Mouse (Mus musculus): ENCODE measurements around the gene Tdrkh.

Gene Tdrkh

GRCm38 (mm10) chr3:94456529-94457000 is 43.5 kb downstream of the Tdrkh start:
- intact Hi-C loops (cut with DNase I) = loop anchor here (1.0 to 2.0 kb wide), 2 partner anchors 46 to 146 kb away; no protein-coding TSS in a partner anchor

GRCm38 (mm10) chr3:94457055-94457454 is 44.0 kb downstream of the Tdrkh start:
- intact Hi-C loops (cut with DNase I) = loop anchor here (2.0 kb wide), 1 partner anchor 146 kb away; no protein-coding TSS in a partner anchor

DNA sequence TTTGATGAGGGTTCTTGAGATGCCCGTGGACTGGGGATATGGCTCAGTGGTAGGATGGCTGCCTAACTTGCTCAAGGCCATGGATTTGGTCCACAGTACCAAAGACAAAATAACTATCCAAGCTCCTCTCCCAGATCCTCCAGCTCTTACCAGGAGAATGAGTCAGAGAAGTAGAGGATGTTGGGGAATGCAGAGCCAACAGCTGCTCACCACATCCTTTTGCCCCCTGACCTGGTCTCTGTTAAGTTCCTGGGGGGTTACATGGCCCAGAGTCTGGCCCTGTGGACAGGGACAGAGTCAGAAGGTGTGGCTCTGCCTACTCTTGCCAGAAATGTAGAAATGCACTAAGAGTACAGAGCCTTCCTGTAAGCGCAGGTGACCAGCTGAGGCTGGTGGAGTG is 46.8 kb downstream of the Tdrkh start:
- intact Hi-C loops (cut with DNase I) = no loop called here

GRCm38 (mm10) chr3:94463926-94464578 is 51.0 kb downstream of the Tdrkh start:
- intact Hi-C loops (cut with DNase I) = no loop called here

- intact Hi-C loops (cut with DNase I) = no loop called here
These were observed 52.8 kb downstream of the Tdrkh start for GRCm38 (mm10) chr3:94465632-94466430.

DNA sequence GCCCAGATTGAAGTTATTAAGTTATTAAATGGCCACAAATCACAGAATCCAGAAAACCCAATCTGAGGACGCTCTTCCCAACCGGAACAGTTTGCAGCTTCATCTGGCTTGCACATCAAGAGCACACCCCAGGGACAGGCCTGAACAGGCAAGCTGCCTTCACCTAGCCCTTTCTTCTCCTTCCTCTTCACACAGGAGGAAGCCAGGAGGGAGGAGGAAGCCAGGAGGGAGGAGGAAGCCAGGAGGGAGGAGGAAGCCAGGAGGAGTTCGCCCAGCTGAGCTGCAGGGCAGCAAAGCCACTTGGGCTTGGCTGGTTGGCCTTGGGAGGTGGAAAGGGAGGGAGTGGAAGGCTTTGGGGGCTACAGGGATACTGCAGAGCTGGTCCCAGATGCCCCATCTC is 55.9 kb downstream of the Tdrkh start:
- intact Hi-C loops (cut with DNase I) = no loop called here

DNA sequence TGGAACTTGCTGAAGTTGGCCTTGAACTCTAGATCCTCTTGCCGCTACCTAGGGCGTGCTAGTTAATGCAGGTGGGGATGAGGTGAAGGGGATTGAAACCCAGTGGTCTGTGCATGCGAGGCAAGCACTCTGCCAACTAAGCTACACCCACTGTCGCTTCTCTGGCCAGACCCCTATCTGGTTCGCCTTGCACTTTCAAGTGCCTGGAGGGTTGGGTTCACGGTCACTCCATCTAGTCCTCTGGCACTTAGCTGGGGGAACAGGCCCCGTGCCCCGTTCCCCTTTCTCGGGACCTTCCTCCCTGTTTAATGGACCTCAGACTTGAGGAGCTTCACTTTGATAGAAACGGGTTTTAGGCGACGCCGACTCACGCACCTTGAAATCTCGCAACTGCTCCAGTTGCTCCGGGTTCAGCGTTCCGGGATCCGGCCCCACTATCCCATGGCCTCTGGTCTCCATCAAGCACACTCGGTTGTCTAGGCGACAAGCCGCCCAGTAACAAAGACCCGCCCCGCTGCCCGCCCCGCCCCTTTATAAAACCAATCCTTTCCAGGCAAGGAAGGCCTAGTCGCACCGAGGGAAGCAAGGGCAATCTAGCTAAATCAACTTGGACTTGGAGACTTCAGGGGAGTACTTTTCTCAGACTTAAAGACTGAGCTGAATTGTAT is 59.5 kb downstream of the Tdrkh start:
- intact Hi-C loops (cut with DNase I) = no loop called here

DNA sequence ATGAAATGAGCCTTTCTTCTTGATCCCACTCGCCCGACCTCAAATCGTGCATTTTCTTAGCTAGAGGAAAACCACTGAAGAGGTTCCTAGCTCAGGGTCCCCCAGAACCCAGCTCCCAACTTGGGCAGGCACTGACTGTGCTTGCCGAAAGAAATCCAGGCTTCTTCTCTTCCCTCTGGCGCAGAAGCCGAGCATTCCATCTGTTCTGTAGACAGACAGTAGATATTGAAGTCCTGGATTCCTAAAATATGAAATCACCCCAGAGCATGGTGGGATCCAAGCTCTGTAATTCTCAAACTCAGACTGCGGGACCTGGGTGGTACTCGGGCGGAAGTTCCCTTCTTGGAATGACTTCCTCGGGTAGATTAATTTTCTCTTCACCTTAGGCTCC is 60.0 kb downstream of the Tdrkh start:
- intact Hi-C loops (cut with DNase I) = no loop called here

DNA sequence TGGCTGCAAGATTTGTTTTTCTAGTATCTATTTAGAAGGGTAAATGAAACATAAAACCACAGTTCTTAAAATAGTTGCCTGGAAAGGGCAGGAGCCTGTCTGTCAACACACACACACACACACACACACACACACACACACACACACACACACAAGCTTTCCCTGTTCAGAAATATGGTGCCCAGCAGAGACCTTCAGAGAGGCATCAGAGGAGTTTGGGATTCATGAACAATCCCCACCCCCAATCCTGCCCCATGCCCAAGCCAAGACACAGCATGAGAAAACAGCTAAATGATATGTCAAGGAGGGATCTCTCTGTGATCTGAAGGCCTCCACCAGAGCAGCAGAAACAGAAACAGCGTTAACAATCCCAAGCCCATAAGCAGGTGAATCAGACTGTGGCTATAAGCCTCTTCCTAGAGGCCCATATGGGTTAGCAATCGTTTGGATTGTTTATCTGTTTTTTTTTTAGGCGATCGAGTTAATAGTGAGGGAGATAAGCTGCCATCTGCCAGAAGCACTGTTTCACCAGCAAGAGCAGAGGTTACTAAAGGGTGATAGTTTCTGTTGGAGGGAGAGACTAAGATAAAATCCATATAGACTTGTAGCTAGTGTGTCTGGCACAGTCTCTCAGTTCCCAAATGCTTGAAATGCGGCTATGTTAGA is 60.6 kb downstream of the Tdrkh start:
- intact Hi-C loops (cut with DNase I) = no loop called here

DNA sequence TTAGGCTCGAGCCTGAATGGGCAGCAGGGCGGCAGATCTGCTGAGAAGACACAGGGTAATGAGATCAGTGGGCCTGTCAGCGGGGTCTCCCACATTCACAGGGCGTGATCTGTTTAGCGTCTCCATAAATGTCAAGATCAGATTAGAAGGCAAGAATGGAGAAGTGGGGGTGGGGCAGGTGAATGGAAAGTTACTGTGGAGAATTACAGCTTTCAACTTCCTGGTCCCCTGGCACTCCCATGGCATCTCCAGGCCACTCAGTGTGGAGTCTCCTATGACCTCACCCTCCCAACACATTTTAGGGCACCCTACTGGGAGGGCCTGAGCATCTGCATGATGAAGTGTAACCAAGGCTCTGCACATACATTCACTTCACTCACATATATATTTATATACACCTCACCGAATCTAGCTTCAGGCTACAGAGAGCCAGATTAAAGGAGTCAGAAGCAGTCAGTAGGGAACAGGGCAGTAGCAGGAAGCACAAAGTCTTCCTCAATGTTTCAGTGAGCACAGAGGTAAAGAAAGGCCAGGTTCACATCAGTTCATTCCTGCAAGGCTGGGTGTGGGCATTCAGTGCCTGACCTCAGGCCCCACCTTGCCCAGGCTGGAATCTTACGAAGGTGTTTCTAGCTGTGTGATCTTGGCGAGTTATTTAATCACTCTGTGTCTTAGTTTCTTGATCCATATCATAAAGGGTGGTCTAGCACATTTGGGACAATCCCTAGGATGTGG is 63.4 kb downstream of the Tdrkh start:
- intact Hi-C loops (cut with DNase I) = no loop called here

DNA sequence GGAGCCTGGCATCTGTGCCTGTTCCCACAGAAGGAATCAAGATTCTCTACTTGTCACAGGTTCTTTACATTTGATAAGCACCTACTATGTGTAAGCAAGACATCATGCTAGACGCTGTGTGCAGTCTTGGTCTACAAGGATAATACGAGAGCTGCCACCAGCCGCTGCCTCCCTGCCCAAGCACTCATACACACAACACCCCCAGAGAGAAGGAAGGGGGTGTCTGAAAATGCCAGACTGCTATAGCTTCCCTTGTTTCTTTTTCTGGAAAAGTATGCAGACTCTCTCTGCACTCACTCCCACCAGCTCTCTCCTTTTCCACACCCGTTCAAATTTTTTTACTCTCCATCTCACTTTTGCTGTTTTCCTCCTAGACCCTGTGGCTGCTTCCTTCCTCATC is 64.4 kb downstream of the Tdrkh start:
- intact Hi-C loops (cut with DNase I) = no loop called here

DNA sequence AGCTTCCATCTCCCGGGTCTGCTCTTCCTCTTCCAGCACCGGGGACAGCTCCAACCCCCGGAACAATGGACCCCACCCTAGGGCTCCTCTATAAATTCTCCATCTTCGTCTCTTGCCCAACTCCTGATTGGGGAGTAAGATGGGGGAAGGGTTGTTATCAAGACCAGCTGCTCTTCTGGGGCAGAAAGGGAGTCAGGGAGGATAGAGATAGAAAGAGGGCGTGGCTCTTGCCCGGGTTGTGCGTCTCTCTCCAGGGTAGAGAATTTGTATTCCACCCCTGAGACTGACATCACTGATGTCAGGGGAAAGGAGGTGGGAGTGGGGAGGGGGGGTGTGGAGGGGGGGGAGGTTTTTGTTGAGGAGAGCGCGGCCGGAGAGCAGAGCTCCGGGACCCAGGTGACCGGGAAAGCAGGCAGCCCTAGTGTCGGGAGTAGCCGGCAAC is 64.9 kb downstream of the Tdrkh start, which contains the start of gene Celf3:
Celf3 (plus strand) TSS at position 315 of the 442 bp plus-strand sequence.
- intact Hi-C loops (cut with DNase I) = no loop called here

- intact Hi-C loops (cut with DNase I) = no loop called here
These were observed 65.6 kb downstream of the Tdrkh start for GRCm38 (mm10) chr3:94478591-94479169.

- intact Hi-C loops (cut with DNase I) = no loop called here
These were observed 66.5 kb downstream of the Tdrkh start for GRCm38 (mm10) chr3:94479564-94479963.

DNA sequence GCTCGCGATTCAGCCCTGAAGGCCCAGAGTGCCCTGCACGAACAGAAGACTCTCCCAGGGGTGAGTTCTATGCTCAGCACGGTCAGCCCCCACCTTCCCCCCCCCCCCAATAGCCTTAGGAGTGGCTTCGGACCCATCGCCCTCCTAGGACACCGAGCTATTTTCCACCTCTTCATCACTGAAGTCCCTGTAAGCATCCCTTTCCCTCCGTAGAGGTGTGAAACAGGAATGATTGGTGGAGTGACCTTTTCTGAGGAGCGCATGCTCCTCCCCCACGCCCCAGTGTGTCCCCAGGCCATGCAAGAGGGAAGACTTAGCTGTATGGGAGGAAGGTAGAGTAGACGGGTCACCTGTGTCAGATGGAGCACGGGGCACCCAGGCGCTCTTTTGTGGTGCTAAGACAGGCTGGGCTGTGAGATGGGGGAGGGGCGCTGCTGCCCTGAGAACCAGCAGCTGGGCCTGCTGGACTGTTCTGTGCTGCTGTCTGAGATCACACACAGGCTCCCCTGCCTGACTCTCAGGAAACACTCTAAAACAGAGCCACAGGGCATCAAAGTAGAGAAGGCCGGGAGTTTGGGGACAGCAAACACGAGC is 67.3 kb downstream of the Tdrkh start, which contains the start of gene Riiad1:
Riiad1 (minus strand) TSS at position 51 of the 594 bp plus-strand sequence.
- intact Hi-C loops (cut with DNase I) = no loop called here

DNA sequence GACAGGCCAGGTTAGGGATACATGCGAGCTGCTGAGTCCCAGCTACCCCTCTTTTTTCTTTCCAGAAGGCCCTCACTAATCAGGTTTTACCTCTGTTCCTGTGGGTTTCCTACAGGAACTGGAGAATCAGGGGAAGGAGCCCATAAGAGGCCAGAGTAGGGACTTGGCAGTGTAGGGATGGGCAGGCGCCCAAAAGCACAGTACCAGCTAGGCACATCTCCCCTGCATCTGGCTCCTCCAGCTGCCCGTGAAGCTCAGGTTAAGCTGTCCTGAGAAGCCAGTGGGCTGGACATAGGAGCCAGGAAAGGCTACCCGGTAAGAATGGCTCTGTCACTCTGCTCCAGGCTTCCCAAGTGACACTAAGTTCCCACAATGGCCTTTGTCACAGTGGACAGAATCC is 68.4 kb downstream of the Tdrkh start:
- intact Hi-C loops (cut with DNase I) = no loop called here

DNA sequence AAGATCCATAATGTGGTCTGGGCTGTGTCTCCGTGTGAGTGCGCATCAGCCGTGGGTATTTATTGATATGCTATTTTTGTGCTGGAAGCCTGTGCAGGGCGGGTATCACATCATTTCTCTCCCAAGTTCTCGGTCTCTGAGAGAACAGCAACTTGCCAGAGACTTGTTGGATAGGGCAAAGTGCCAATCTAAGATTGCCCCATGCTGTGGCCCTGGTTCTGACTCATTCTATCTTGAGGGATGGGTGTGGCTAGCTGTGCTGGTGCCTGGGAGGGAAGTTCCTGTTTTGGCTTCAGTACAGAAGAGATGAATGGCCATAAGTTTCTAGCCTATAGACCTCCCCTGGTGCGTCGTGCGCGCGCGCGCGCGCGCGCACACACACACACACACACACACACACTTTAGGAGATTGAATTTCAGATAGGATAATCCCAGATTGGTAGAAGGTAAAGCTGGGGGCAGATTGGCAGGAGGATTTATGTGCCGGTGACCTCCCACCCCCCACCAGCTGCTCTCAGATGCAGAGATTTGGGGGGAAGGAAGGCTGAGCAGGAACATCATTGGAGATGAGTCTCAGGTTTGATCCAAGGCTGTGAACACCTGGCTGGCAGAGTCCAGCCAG is 69.8 kb downstream of the Tdrkh start:
- intact Hi-C loops (cut with DNase I) = no loop called here

- intact Hi-C loops (cut with DNase I) = no loop called here
These were observed 70.8 kb downstream of the Tdrkh start for GRCm38 (mm10) chr3:94483790-94484439.
